Mouse (Mus musculus) CH12.LX (cell line): Measurements from ENCODE around the gene Actr3.

ENCODE experiments used
- CTCF ChIP-seq, 2 experiments: IDR thresholded peaks in 1 of 2; conservative IDR thresholded peaks in 1 of 2; 2 replicates each; pipeline ENCODE4 v1.5.1; 2011 to 2012; ENCODE audit warnings: low read depth in 2 of 2, low read length in 2 of 2, improper control_type of control experiment in 1 of 2, inconsistent platforms in 1 of 2, mild to moderate bottlenecking in 1 of 2, moderate library complexity in 1 of 2
- EP300 ChIP-seq: IDR thresholded peaks from 2 replicates; pipeline ENCODE4 v1.6.1; 2011; ENCODE audit warnings: low read length, improper control_type of control experiment
- ETS1 ChIP-seq: conservative IDR thresholded peaks from 2 replicates; pipeline ENCODE4 v1.6.1; 2012; ENCODE audit warnings: low read depth, mild to moderate bottlenecking, inconsistent platforms, low read length, improper control_type of control experiment, moderate library complexity
- KAT2A ChIP-seq: IDR thresholded peaks from 2 replicates; pipeline ENCODE4 v1.6.1; 2012; ENCODE audit warnings: low read length, improper control_type of control experiment, inconsistent platforms; ENCODE audit not compliant: insufficient replicate concordance
- MAFK ChIP-seq: IDR thresholded peaks from 2 replicates; pipeline ENCODE4 v1.6.1; 2011; ENCODE audit warnings: low read length, improper control_type of control experiment; ENCODE audit not compliant: insufficient replicate concordance
- MYC ChIP-seq: IDR thresholded peaks from 2 replicates; pipeline ENCODE4 v1.6.1; 2011; ENCODE audit warnings: low read depth, mild to moderate bottlenecking, improper control_type of control experiment, low read length
- NELFE ChIP-seq: IDR thresholded peaks from 2 replicates; pipeline ENCODE4 v1.6.1; 2011; ENCODE audit warnings: low read depth, low read length, improper control_type of control experiment
- POLR2A ChIP-seq: IDR thresholded peaks from 2 replicates; pipeline ENCODE4 v1.6.1; 2011; ENCODE audit warnings: low read depth, mild to moderate bottlenecking, improper control_type of control experiment, low read length
- RAD21 ChIP-seq: IDR thresholded peaks from 2 replicates; pipeline ENCODE4 v1.6.1; 2011; ENCODE audit warnings: low read depth, mild to moderate bottlenecking, low read length, improper control_type of control experiment, moderate library complexity
- ZC3H11A ChIP-seq: IDR thresholded peaks from 2 replicates; pipeline ENCODE4 v1.6.1; 2012; ENCODE audit warnings: low read depth, mild to moderate bottlenecking, inconsistent platforms, low read length, improper control_type of control experiment
- ZMIZ1 ChIP-seq: IDR thresholded peaks from 2 replicates; pipeline ENCODE4 v1.6.1; 2012; ENCODE audit warnings: low read depth, mild to moderate bottlenecking, inconsistent platforms, low read length, improper control_type of control experiment

DNA sequence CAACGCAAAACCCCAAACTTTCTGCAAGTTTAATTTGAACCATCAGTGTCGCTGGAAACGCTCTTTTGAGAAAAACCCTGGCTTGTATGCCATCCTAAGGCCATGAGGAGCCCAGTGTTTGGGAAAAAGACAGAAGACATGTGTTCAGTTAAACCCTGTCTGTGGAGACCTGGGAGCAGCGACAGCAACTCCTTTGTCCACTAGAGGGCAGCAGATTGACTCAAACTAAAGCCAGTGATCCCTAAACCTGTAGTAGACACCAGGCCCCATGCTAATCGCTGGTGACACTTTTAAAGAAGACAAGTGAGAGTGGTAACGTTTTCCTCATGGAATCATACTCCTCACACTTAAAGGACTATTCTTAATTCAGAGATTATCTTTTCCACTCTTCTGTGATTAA, 64.7 kb downstream of the Actr3 start:
- TF ChIP-seq MYC = no peak
- TF ChIP-seq POLR2A = no peak
- TF ChIP-seq KAT2A = no peak
- peak; percentile 80 for TF ChIP-seq RAD21
- no peak for TF ChIP-seq NELFE
- peak; percentile 86 to 94 for TF ChIP-seq CTCF (conservative IDR thresholded peaks at IDR 0.05 in 1 of 2, IDR thresholded peaks at IDR 0.05 in 1 of 2; ENCODE audit: low read depth in 2 of 2, low read length in 2 of 2)
- TF ChIP-seq MAFK = no peak
- no peak for TF ChIP-seq ZC3H11A
- no peak for TF ChIP-seq ETS1
- TF ChIP-seq EP300 = no peak
- TF ChIP-seq ZMIZ1 = no peak
